Mouse (Mus musculus): ENCODE data around the gene Dgkg.

Dgkg gene

DNA sequence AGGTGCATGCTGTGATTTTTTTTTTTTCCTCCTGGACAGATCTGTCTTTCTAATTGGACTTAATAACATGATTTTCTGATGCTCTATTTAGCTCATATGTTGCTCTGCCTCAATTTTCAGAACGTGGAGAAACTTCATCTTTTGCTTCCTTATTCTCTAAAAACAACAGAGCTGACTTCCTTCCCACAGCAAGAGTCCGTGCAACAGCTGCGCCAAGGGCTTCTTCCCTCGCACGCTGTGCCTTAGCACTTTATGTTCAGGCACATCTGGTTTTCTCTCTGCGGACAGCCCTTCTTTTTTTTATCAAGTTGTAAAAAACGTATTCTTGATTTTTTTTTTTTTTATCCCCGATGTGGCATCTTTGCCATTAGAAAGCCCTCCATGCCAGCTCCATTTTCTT is 111.2 kb downstream of the Dgkg start:
- DNase-seq (ENCODE audit: low read depth) = no peak

DNA sequence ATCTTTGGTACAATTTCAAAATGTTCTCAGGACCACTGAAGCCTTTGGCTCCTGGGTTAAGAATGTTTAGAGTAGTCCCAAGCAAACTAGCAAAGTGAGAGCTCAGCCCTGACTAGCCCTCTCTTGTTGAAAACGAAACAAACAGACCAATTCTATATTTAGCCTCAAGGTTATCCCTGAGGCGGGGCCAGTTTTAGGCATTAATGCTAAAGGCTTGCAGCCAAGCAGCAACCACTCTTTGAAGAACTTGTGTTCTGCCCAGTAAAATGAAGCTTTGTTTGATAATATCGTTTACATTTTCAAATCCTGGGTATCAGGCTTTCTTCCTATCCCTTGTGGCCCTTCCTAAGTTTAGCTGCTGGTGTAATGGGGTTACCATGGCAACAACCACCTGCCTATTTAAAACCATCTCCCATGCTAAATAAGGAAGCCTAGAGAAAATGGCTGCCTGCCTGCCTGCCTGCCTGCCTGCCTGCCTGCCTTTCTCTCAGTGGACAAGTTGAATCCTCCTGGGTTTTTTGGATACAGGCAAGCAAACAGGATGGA is 111.9 kb downstream of the Dgkg start:
- no peak for DNase-seq (ENCODE audit: low read depth)

DNA sequence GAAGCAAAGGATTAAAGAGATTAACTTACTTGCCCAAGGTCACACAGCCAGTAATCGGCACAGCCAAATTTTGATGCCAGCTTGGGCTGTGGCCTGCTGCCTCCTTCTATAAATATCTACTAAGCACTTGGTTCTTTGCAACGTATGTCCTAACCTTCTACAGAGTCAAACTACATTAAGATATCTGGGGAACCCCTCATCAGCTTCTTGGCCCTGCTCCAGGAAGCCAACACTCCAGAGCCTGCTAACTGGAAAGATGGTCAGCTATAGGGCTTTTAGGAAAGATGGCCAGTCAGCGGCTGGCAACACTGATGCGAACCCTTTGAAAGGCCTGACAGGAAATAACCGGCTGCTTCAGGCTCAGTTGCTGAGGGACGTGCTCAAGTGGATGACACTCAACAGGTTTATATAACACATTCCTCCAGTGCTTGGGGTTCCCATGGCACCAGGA is 114.3 kb downstream of the Dgkg start:
- DNase-seq (ENCODE audit: low read depth) = no peak

DNA sequence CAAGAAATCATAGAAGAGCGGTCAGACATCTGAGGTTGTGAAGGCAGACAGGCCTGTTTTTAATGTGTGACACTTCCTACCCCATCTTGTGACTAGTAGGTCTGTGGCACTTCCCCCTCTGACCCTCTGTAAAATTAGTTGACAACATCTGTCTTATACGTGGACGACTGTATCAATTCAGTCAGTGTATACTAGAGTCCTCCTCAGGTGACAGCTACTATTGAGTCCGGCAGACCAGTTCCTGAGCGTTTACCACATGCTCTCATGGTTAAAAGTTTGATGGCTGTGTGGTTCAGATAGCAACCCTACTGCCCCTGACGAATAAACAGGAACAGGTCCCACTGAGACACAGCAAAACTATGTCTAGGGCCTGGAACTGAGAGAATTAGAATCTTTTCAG is 117.7 kb downstream of the Dgkg start:
- DNase-seq (ENCODE audit: low read depth) = no peak

DNA sequence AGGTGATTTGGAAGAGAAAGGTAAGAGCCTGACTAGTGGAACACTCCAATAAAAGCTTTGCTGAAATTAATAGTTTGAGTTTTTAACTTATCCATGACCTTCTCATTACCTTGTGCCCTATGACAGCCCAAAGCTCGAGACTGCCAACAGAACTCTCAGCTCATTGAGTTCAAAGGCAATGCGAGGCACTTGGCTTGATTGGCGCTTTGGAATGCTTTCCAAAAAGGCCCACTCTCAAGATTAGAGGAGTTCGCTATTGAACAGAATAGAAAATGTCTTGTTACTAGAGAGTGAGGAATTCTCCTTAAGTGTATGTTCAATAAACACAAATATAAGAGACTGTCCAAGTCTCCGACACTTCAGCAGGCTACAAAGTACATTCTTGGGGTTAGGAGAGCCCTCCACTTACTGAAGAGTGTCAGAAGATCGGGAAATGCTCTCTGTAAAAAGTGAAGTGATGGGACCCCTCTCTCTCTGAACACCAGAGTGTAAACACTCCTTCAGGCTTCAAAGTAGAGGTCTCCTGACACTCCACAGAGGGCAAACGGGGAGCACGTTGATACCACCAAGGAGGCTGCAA is 120.3 kb downstream of the Dgkg start:
- no peak for DNase-seq (ENCODE audit: low read depth)

DNA sequence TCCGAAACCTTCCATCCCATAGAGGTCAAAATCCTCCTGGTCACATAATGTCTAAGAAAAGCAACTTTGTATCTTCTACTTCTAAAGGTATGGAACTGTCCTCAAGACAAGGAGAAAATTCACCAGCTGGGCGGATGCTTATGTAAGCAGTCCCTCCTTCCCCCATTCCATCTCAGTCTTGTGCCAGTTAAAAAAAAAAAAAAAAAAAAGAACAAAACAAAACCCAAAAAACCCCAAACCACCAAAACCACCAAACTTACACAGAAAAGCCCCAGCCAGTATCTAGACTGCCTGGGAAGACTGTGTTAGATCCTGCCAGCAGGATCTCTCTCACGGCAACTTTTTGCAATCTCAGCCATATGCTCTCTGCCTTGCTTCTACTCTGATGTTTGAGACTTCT is 123.9 kb downstream of the Dgkg start:
- DNase-seq (ENCODE audit: low read depth) = no peak

DNA sequence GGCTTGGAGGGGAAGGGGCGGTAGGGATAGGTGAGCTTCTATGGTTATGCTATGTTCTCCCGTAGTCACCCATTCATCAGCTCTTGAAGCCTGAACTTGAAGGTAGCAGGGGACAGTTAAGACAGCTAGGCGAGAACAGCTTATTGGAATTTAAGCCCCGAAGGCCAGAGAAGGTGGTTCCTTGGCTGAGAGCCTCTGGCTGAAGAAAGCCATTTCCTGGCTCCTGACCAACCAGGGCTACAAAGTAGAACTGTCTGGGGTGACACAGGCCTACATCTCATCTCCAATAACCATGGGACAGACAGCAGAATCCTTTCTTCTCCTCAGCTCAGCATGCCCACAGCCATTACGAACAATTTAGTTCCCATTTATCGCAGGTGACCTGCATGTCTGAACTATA is 125.2 kb downstream of the Dgkg start:
- no peak for DNase-seq (ENCODE audit: low read depth)

DNA sequence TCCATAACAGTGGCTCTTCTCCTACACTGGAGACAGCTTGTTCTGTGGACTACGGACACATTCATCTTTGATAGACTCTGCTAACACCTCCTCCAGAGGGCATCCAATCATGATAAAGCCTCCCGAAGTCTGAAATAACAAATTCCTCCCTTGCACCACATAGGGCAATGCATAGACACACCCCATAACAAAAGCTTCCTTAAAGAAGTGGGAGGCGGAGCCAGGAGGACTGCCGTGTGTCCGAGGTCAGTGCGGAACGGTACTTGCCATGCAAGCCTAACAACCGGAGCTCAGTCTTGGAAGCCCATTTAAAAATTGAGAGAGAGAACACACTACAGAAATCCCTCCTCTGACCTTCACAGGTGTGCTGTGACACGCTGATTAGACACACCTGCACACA is 126.0 kb downstream of the Dgkg start:
- DNase-seq (ENCODE audit: low read depth) = no peak

DNA sequence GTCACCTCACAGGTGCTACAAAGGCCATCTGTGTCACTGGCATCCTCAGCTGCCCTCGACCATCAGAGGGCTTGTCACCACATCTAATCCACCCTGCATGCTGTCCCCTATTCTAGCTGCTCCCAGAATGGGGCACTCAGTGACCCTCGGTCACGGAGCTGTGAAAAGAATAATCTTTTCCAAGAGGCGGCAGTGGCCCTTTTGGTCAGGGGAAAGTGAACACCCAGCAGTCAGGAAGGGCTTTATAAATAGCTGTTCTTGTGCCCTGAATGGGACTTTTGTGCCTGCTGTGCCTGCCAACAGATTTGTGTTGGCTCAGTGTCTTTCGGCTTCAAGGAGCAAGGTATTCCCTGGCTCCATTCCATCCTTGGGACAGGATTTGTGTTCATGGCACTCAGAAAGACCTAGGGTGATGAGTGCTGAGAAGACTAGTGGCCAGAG is 129.5 kb downstream of the Dgkg start:
- DNase-seq (ENCODE audit: low read depth) = no peak

DNA sequence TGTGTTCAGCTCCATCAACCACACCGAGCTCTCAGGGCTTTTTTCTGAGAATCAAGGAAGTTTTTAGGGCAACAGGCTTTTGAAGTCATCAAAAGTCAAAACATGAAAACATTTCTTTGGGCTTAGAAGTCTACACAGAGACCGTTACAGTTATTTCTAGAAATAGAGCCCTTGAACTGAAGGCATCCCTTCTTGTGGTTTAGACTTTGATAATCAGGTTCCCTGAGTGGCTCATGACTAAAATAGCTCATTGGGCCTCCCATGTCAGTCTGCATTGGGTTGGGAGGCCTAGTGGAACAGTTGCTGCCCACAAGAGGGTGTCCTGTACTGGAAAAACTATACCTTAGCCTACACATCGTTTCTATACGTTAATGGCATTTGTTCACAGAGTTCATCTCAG is 130.6 kb downstream of the Dgkg start:
- no peak for DNase-seq (ENCODE audit: low read depth)

DNA sequence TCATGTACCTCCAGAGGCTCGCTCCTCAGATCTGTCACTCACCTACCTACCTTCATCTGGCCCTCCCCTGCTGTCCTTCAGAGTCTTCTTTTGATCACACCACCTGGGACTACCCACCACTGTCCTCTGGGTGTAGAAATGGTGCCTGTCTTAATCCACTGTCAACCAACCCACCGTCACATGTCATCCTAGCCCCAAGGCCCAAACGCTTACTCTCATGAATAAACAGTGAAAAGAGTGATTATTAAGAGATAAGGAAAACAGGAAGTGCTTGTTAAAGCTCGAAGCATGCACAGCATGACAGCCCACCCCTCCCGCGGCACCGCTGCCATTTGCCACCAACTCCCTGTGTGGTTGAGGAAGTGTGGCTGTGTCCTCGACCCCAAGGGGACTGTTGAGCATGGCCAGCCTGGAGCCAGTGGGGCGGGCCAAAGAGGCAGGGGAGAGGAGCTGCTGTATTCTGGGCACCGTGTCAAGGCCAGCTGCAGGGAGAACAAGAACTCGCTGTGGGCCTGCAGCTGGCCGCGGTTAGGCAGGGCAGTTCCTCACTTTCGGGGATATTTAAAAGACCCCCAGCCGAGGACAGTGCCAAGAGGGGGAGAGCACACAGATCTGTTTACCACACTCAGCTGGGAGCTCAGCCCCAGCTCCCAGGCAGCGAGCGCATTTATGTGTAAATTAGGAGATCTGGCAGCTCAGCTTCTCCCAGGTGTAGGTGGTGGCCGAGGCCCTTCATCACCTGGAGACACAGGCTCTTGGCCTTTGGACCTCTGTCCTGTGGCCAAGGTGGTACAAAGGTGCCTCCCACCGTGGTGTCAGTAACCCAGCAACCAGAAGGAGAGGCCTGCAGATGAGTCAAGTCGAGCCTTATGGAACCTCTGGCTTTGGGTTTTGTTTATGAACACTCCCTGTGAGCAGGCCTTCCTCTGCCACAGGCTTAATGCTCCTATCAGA is 139.3 kb downstream of the Dgkg start:
- no peak for DNase-seq (ENCODE audit: low read depth)

DNA sequence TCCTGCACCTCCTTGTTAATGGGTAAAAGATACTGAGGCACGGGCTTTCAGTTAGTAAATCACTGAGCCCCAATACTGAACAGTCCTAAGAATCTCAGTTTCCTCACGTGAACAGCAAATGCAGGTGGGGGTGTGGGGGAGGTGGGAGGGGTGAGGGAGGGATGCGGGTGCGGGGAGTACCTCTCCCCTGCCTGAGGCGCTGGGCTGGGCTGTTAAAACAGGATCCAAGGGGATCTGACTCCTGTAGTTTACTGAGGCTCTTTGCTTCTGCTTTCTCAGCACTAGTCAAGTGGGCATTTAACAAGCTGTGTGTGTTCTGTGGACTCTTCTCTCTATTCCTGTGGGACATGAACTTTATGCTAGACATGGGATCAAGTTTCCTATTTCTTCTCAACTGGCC is 141.5 kb downstream of the Dgkg start:
- DNase-seq (ENCODE audit: low read depth) = no peak

DNA sequence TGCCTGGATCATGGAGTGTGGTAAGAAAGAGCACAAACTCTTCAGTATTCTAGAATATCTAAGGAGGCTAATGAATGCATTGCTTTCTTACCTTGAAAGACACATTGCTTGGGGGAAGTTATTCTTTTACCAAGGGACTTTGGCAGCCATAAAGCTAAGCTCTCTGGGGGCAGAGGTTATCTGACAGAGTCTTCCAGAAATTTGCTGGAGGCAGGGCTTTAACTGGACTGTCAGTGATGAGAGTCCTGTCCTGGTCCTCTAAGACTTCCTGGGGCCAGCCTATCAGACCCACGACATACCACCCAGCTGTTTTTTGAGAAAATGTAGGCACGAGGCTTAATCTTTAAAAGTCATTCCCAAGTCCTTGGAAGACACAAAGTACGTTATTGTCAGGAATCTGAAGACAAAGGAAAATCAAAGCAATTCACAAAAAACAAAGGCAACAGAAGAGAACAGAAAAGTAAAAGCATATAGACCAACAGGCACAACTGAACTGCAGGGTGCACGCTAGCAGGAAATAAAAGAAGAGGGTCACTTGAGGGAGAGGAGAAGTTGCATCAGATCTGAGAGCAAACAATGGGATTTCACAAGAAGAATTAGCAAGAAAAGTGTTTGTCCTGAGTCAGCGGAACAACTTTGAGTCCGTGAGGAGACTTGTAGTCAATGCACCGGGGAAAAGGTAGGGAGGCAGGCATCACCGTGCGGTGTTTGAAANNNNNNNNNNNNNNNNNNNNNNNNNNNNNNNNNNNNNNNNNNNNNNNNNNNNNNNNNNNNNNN is 146.0 kb downstream of the Dgkg start:
- DNase-seq (ENCODE audit: low read depth) = no peak

DNA sequence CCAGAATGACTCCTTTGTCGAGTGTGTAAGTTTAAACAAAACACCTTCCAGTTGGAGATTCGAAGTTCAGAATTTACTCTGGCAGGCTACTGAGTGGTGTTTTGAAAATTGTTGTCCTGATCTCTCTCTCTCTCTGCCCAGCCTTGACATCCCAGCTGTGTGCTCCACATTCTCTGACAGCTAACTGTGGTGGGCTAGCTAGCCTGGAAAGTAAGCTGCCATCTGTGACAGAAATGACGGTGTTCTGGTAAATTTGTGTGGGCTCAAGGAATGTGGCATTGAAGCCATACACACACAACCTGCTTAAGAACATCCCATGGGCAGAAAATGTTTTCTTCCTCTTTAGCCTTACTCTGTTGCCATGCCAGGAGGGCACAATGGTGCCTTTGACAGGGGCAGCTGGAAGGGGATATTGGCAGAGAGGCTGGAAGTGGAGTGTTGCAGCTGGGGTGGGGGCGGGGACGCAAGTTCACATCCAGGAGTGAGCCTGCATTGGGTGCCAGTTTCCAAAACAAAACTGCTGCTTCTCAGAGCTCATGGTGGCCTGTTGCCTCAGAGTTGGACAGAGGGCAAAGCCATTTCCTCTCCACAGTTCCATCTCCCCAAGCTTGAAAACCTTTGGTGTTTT is 148.0 kb downstream of the Dgkg start:
- DNase-seq (ENCODE audit: low read depth) = no peak

DNA sequence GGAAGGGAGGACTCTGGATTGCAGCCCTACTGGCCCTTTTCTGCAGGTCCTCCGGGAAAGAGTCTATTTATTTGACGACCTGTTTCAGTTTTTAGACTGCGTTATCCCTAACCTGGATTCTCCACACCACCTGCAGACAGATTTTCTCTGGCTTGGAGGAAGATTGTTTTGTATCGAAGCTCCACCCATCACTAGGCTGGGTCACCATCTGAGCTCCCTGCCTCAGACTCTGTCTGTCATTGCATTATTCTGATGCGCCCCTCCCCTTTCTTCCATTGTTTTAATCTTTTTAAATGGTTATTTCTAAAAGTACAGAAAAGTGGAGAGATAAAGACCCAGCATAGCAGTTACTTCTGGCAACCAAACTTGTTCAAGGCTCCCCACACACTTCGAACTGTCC is 151.4 kb downstream of the Dgkg start:
- DNase-seq (ENCODE audit: low read depth) = no peak

DNA sequence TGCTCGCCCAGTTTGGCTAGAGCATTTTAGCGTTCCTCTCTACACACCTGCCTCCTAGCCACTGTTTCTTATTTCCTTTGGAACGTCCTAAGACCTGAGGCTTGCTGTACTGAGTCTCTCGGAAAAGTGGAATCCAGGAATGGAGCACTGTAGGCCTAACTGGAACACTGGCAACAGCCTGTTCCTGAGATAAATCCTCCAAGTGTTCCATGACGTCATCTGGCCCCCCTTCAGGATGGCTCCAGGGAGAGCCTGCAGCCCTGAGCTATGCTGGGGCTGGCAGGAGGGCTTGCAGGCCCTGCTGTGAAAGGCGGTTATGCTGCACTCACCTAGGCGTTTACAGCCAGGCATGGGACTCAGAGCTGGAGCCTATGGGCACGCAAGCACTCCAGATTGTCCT is 152.2 kb downstream of the Dgkg start:
- DNase-seq (ENCODE audit: low read depth) = no peak

DNA sequence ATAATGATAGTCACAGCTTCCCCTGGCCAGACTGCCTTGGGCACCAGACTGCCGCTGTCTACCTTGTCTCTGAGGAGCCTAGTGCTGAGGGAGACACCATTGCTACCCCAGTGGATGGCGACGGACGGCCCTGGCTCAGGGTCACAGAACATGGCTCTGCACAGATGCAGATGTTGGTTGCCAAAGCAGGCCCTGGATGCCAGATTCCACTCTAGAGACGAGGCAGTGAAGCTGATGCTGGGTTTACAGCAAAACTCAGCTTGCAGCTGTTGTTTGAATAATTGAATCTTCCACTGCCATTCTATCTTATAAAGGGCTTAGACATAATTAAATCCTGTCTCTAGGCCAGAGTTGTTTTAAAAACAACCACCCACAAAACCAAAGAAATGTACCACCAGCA is 153.0 kb downstream of the Dgkg start:
- no peak for DNase-seq (ENCODE audit: low read depth)

DNA sequence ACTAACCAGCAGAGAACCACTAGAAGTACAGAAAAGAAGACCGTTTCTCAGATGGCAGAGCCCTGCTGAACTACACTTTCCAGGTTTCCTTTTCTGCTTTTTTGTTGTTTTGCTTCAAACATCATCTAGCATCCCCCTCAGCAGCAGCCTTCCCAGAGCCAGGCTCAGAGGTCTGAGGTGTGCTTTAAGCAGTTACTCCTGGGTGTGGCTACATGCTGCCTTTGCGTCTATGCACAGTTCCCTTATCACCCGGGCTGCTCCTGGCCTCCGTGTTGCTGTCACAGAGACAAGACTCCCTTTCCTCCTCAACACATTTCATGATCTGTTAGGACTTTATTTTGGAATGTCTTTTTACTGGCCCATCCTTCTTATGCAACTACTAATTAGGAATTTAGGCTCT is 153.6 kb downstream of the Dgkg start:
- DNase-seq (ENCODE audit: low read depth) = peak; percentile 31

DNA sequence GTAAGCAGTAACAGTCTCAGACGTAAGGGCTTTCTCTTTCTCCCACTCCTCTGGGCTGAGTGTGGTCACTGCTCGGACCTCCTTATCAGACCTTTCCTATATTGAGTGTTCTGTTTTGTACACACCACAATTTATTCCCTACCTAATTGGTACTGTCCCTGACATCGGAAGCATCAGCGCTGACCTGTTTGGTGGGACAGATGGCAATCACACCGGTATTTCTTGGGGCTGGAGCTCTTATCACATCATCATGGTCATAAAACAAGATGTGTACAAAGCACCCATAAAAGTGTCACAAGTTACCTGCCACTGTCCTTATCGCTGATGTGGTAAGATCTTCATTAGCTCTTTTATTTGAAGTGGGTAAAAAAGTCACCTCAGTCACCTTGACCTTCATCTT is 155.2 kb downstream of the Dgkg start:
- no peak for DNase-seq (ENCODE audit: low read depth)

DNA sequence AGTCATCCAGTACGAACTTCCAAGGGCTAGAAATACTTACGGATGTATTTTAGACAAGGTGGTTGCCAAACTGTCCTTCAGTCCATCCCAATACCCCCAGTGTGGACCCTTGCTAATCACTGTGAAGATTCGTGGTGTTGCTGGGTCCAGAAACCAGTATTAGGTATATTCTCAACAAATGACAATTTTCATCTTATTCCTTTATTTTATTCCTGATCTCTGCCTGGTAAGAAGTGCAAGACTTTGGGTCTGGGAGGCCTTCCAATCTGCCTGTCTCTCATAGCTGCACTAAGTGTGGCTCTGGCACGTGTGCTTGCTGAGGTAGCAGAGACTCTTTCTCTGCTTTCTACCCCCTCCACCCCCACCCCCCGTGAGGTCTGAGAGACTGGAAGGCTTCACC is 156.5 kb downstream of the Dgkg start:
- DNase-seq (ENCODE audit: low read depth) = no peak

DNA sequence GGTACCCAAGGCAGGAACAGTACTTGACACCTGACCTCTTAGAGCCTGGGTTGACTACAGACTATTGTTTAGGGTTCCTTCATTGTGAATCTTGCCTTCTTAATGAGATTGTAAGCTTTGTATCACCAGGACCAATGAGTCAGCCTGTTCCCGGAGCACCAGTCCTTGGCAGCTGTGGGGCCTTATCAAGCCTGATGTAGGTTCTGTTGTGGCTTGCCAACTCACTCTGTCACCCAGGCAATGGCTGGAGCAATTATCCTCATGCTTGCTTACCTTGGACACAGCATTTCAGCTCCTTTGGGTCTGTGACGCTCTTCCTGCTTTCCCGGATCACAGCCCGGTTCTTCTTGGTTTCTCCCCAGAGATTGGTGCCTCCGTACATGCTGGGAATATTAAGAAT is 157.1 kb downstream of the Dgkg start:
- no peak for DNase-seq (ENCODE audit: low read depth)

DNA sequence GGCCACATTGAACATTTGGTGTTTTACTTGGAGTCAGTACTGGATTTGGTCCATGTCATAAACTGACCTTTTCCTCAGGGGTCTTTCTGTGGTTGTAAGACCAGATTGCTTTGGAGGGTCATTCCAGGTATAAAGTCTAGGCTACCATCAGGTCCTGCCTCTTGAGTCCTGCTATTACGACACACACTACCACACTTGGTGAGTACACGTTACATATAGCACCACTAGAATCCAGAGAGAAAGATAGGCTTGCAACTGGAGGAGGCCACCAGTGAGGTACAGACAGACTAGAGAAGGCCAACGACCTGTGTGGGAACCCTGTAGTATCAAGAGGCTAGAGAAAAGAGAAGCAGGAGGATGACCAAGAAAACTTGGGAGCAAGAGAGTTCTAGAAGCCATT is 157.6 kb downstream of the Dgkg start:
- no peak for DNase-seq (ENCODE audit: low read depth)

Data from c-Kit-positive CD71-positive TER-119-negative erythroid progenitor cells, embryonic 14.5 days (primary cell).